Mouse (Mus musculus) stomach, postnatal 0 days (tissue): ENCODE data around the gene Smarca2.

ENCODE experiments used
- CTCF ChIP-seq: IDR thresholded peaks from 2 replicates; pipeline ENCODE4 v1.5.1; 2016; ENCODE audit warnings: antibody characterized with exemption, low read depth, mild to moderate bottlenecking, moderate library complexity
- EP300 ChIP-seq: optimal IDR thresholded peaks from 2 replicates; pipeline ENCODE3; 2016; ENCODE audit warnings: antibody characterized with exemption

DNA sequence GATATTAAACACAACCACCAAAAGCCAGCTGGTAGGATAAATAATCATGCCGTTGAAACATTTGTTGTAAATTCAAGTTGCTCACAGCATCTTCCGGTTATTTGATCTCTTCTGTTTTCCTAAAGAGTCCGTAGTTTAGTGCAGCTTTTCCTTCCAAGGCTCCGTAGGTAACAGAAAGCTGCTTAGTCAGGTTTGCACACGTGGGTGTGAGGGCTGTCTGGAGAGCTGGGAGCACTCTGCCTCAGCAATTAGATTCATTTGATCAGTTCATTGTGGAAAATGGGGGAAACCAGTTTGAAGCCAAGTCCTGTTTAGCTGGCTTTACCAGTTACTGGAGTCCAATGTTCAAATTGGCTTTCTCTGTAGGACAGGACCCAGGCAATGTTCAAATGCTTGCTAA is 55.1 kb downstream of the Smarca2 start:
- TF ChIP-seq EP300 (no peak), CTCF (no peak)
